Mouse (Mus musculus): ENCODE measurements at regions not wholly inside any gene's neighbourhood (a gene's known extent, or its start where the extent isn't known, plus 50 kb on each side); places are given as distances from the start of the nearest gene placed in this dataset.

DNA sequence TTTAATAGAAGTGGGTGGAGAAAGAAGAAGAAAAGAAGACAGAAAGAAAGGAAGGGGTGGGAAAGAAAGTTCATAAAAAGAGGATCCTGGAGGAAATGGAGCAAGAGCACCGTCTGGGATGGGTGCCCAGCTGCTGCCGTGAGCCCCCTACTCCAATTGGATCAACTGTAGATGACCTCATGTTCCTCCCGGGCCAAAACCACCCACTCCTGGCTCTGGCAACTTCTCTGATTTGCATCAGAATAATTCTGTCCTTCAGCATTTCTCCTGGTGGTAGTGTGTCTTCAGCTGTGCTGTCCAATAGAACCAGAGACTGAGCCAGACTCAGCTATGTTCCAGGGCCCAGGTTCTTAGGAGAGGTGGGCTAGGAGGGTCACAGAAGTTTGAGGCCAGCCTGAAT lies 212.6 kb downstream of the Satb1 start:
- TF ChIP-seq POLR2A (IDR thresholded peaks at IDR 0.05; ENCODE audit: control insufficient read depth, extremely low read depth, insufficient read depth, low read length, poor library complexity) (no peak), CTCF (IDR thresholded peaks at IDR 0.05; ENCODE audit: borderline replicate concordance, control insufficient read depth, extremely low read depth, insufficient read depth, low read length, poor library complexity) (no peak)

Data from thymus, adult 2 months (tissue).